Mouse (Mus musculus) cerebellum, adult 11 months (tissue): Measurements from ENCODE around the gene Ppp1r2.
"Not testable (repeated sequence)": the region's sequence is repeated elsewhere in the genome, so short reads cannot be mapped to it uniquely, and the experiment has no call there.

Source experiments
- DNase-seq: peaks from one replicate; pipeline ENCODE4 v3.0.0; 2022

Ppp1r2 gene

GRCm38 (mm10) chr16:31274674-31275460 lies at the start of gene Ppp1r2:
Gene Ppp1r2 (minus strand): TSS chr16:31275277.
- DNase-seq, result peak; percentile 88

GRCm38 (mm10) chr16:31321501-31321900 lies 46.4 kb upstream of the Ppp1r2 start:
- DNase-seq, result no peak

GRCm38 (mm10) chr16:31320954-31321353 lies 45.9 kb upstream of the Ppp1r2 start:
- no peak for DNase-seq

- DNase-seq, result not testable (repeated sequence)
These were observed 44.6 kb upstream of the Ppp1r2 start for GRCm38 (mm10) chr16:31319723-31320122.

- no peak for DNase-seq
These were observed 44.2 kb upstream of the Ppp1r2 start for GRCm38 (mm10) chr16:31319316-31319715.

- no peak for DNase-seq
These were observed 43.3 kb upstream of the Ppp1r2 start for GRCm38 (mm10) chr16:31318418-31318817.

- DNase-seq, result not testable (repeated sequence)
These were observed 41.4 kb upstream of the Ppp1r2 start for GRCm38 (mm10) chr16:31316246-31317143.

GRCm38 (mm10) chr16:31315294-31315693 lies 40.2 kb upstream of the Ppp1r2 start:
- DNase-seq, result no peak

- no peak for DNase-seq
These were observed 39.6 kb upstream of the Ppp1r2 start, which contains the start of gene Apod for GRCm38 (mm10) chr16:31314497-31315233. Gene Apod (minus strand): TSS chr16:31314808.

- no peak for DNase-seq
These were observed 38.5 kb upstream of the Ppp1r2 start for GRCm38 (mm10) chr16:31313611-31314010.

- no peak for DNase-seq
These were observed 37.2 kb upstream of the Ppp1r2 start for GRCm38 (mm10) chr16:31312296-31312695.

- no peak for DNase-seq
These were observed 30.3 kb upstream of the Ppp1r2 start for GRCm38 (mm10) chr16:31305199-31305919.

GRCm38 (mm10) chr16:31303276-31303675 lies 28.2 kb upstream of the Ppp1r2 start:
- DNase-seq, result no peak

GRCm38 (mm10) chr16:31300883-31301532 lies 25.9 kb upstream of the Ppp1r2 start:
- DNase-seq, result no peak

GRCm38 (mm10) chr16:31300467-31300866 lies 25.4 kb upstream of the Ppp1r2 start:
- no peak for DNase-seq

- no peak for DNase-seq
These were observed 24.9 kb upstream of the Ppp1r2 start for GRCm38 (mm10) chr16:31299960-31300353.

- DNase-seq, result no peak
These were observed 24.3 kb upstream of the Ppp1r2 start for GRCm38 (mm10) chr16:31299164-31299959.

GRCm38 (mm10) chr16:31297113-31297512 lies 22.0 kb upstream of the Ppp1r2 start:
- no peak for DNase-seq

- DNase-seq, result no peak
These were observed 18.7 kb upstream of the Ppp1r2 start for GRCm38 (mm10) chr16:31293761-31294160.

- DNase-seq, result no peak
These were observed 15.8 kb upstream of the Ppp1r2 start for GRCm38 (mm10) chr16:31290751-31291365.
